Mouse (Mus musculus) spleen, adult 18-20 months (tissue): ENCODE measurements around the gene Nckap5.
A peak's percentile ranks its signal among the peaks of the same experiment; 100 is the strongest.
"Not testable (repeated sequence)": the region's sequence is repeated elsewhere in the genome, so short reads cannot be mapped to it uniquely, and the experiment has no call there.

Source experiments
- DNase-seq, 2 experiments: peaks; one replicate each; pipeline ENCODE4 v3.0.0; 2022; ENCODE audit warnings: mixed read lengths in 2 of 2

The Nckap5 gene

GRCm38 (mm10) chr1:126830031-126830927 is at the start of gene Nckap5:
Gene Nckap5 (minus strand): TSS chr1:126830799.
- peak in 1 of 2 experiments; percentile 13 for DNase-seq

DNA sequence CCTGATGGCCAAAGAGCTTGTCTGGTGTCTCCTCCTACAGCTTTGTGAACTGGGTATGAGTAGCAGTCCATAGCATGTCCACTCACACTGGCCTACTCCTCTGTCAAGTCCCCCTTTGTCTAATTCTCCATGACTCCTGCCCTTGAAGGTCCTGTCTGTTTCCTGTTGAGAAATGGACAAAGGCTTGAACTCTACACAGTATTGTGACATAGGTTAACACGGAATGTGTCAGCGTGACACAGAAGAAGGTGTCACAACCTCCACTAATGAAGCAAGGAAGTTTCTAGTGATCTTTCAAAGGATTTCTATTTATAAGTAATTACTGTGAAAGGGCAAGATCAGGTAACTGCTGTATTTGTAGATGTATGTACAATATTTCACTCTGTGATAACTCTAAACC is 46.9 kb upstream of the Nckap5 start:
- DNase-seq, result no peak

- DNase-seq, result no peak
Measured at GRCm38 (mm10) chr1:126868372-126868771, 37.8 kb upstream of the Nckap5 start.

DNA sequence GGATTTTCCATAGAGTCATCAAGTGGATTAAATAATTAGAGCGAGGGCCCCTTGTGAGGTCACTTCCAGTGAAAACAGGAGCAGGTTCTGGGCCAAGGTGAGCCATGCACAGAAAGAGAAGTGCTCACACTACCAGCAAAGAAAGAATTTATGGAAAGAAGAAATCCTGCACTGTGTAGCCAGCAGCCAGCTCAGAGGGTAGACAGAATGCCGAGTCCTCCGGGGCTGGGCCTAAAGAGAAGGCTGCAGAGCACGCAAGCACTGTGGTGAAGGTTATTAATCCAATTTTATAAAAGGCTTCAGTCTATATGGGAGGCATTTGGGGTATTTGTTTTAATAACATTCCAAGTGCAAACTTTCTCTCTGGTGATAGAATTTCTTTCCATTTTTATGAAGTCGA is 37.3 kb upstream of the Nckap5 start:
- DNase-seq, result no peak

GRCm38 (mm10) chr1:126865591-126866086 is 35.0 kb upstream of the Nckap5 start:
- DNase-seq, result no peak

DNA sequence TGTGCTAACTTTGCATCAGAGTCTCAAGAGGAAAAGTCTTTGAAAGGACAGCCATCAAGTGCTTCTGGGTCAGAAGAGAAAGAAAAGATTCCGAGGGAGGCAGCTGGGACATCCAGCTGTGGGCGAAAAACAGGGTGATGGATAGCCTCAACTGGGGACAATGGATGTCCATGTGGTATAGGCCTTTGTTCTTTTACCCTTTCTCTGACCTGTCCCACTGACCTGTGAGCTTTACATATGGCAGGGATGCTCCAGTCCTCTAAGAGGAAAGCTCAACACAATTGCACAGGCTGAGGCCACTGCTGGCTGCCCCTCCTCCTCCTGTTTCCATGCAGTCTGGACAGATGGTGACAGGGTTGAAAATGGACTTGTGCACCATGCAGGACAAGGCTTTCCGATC is 31.2 kb upstream of the Nckap5 start:
- no peak for DNase-seq

DNA sequence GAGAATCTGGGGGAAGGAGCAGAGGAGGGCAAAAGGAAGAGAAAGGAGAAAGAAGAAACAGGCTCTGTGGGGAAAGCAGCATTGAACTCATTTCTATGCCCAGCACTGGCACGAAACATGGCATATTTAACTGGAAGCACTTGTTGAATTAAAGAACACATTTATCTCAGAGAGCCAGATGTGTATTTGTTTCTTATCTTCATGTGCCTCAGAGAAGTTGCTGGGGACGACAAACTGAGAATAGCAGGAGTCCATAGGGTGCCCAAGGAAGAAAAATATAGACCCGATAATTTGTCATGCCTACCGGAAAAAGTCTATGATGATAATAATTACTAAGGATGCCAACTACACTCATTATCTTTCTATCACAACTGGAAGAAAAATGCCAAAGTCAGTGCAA is 29.9 kb upstream of the Nckap5 start:
- no peak for DNase-seq

DNA sequence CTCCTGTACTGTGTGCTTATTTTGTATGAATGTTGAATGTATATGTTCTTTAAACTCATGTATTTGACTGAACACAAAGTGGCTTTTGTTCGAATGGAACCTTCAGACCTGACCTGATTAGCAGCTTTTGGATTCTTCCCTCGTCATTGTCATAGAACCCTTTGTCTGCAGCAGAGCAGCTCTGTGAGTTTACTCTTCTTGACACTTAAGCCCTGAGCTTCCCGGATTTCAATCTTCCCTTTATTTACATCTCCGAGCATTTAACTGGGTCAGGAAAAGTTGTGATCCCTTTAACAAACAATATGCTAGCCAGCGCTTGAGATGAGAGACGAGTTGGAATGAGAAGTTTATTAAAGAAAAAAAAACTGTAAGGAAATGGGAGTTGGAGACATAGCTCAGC is 18.9 kb upstream of the Nckap5 start:
- DNase-seq, result no peak

- DNase-seq, result no peak
Measured at GRCm38 (mm10) chr1:126846317-126846716, 15.7 kb upstream of the Nckap5 start.

- no peak for DNase-seq
Measured at GRCm38 (mm10) chr1:126832885-126833284, 2.3 kb upstream of the Nckap5 start.

DNA sequence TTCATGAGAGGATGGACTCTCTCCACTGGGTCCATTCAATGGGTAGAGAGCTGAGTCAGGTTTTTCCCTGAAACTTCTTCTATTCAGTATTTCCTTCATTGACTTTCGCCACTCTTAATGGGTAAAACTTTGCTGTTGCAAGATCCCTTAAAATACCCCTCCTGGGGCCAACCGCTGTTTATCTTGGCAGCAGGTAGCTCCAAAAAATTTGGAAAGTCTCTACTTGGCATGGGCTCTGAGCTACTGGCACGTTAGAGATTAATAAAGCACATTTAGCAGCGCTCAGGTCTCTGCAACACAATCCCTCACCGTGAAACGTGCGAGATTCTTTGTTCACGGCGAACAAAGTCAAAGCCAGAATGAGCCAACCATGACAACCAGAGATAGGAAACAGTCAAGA is 1.6 kb downstream of the Nckap5 start:
- DNase-seq, result no peak

DNA sequence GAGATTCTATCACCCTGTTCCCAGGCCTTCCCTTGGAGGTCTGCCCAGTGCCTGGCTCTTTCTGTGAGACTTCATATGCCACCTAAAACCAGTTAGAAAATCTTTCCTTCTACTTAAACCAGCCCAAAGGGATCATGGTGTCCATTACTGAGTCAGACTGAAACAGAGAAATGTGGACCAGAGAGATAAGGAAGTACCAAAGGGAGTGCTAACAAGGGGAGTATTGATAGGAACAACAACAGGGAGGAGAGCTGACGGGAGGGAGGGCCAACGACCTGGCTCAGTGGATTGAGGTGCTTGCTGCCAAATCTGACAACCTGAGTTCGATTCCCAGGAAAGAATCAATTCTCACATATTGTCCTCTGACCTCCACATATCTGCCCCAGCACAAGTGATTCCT is 5.8 kb downstream of the Nckap5 start:
- no peak for DNase-seq

- DNase-seq, result no peak
Measured at GRCm38 (mm10) chr1:126822246-126822645, 8.4 kb downstream of the Nckap5 start.

GRCm38 (mm10) chr1:126817381-126818034 is 13.1 kb downstream of the Nckap5 start:
- DNase-seq, result peak; percentile 62 to 63

DNA sequence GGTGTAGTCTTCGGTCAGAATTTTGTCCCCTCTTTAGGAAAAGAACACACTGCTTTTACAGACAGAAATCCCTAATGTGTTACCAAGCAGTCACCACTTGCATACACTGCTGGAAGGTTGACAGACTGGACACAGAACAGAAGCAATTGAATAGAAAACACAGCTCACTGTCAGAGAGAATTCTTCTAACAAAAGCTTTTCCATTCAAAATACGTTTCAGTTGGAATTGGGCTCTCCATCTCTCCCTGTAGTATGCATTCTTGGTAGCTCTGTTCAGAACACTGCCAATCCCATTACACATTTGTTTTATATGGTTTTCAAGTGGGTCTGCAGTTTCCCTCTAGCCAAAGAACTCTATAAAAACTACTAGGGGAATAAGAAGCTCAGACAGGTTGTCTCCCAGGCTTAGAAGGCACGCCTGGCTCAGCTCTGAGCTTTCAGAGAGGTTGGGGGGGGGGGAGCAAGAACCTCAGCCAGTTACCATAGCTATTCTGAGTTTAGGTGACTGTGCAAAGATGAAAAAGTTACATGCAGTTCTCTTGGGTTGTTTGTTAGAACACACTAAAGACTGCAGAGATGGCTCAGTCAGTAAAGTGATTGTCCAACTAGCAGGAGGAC is 23.5 kb downstream of the Nckap5 start:
- no peak for DNase-seq

DNA sequence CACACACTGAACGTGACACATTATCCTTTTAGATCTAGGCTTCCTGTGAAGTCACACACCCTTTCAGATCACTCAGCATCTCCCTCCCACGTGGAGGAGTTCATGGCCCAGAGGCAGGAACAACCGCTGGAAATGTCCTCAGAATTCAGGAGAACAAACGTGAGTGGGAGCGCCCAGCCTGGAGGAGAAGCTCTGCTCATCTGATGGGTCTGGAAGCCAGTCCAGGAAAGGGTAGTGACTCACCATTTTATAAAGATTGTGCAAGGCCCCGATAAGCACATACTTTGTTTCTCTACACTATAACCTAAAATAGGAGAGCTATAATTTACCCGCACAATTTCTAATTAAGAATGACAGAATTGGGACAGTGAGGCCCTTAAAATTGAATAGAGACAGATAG is 24.1 kb downstream of the Nckap5 start:
- DNase-seq, result no peak

- no peak for DNase-seq
Measured at GRCm38 (mm10) chr1:126802405-126802804, 28.2 kb downstream of the Nckap5 start.

GRCm38 (mm10) chr1:126801706-126802105 is 28.9 kb downstream of the Nckap5 start:
- DNase-seq, result no peak

- DNase-seq, result no peak
Measured at GRCm38 (mm10) chr1:126799379-126799798, 31.2 kb downstream of the Nckap5 start.

DNA sequence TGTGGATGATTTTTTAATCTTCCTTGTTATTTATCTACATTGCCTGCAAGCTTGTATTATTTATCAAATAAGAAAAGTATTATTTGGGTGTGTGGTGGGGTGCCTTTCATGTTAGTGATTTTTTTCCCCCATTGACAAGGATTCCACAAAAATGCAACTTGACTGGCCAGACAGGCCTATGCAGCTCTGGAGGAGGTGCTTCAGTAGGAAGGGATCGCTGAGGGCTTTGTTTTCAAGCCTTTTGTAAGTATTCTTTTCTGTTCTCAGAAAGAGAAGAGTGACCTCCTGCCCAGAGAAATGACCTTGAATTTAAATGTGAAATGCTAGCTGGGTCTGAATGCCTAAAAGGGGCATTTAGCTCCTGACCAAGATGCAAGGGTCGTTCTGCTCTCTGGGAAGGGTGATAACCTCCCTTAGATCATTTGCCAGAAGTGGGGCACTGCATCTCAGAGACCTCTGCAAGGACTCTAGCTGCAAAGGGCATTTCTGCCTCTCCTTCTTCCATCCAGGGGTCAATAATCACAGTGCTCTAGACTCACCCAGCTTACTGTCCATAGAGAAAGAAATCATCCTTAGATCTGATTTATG is 50.2 kb downstream of the Nckap5 start:
- DNase-seq, result not testable (repeated sequence)

- not testable (repeated sequence) for DNase-seq
Measured at GRCm38 (mm10) chr1:126773947-126774346, 56.7 kb downstream of the Nckap5 start.

DNA sequence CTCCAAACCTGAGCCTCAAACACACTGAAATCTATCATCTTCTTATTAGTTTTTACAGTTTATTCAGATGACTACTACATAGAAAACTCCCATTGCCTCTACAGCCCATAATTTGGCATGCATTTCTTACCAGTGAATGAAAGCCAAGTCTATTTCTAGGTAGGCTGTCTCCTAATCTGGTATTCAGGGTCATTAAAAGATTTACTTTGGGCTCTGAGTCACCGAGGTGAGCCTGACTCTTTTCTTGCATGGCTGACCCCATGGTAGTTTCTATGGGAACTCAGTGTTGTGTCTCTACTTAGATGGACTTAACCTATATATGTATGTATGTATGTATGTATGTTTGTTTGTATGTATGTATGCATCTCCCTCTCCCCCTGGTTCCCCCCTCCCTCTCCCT is 63.6 kb downstream of the Nckap5 start:
- no peak for DNase-seq

- no peak for DNase-seq
Measured at GRCm38 (mm10) chr1:126765506-126766170, 65.0 kb downstream of the Nckap5 start.
